14 mouse cellular contexts compared by ENCODE assay signal in the genomic region with DNA sequence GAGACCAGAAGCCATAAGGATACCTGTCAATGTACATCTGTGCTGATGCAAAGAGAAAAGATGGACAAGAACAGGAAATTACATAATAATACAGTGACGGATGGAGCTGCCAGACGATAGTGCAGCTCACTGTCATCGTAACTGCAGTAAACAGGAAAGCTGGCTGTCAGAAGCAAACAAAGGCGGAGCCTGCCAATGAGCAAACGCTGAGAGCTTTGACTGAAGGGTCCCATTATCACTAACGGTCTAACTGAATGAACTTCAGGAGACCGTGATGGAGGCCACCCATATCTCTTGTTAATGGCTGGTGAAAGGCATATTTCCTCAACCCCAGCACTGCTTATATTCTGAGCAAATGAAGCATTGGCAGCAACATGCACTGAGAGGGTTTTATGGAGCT.
DNase-seq lines count a peak whose midpoint lies in the region; ATAC-seq and TF ChIP-seq lines count a peak whose summit lies in the region.
"Had no signal": no experiment of that assay in that cellular context is flagged by ENCODE, and none has a peak within 500 bp of the region (broad histone marks: within the 10 kb centered on the region; RNA-seq: fewer than 3 reads in every experiment).

No protein-coding gene starts in this region.

- intact Hi-C loops in heart, postnatal 25 days (cut with DNase I): no loop called here

- no peaks in the 10 kb centered on the region for H3K36me3 ChIP-seq in heart, embryonic 11.5 days (ENCODE audit: control insufficient read depth, insufficient read depth, low read length)
- H3K36me3 ChIP-seq in forebrain, postnatal 0 days (ENCODE audit: insufficient read depth): no peaks in the 10 kb centered on the region
- H3K36me3 ChIP-seq in liver, embryonic 15.5 days (replicated peaks): no peaks in the 10 kb centered on the region
- H3K36me3 ChIP-seq: heart, embryonic 15.5 days had no signal

- no peaks in the 10 kb centered on the region for H3K27me3 ChIP-seq in heart, embryonic 11.5 days (ENCODE audit: control insufficient read depth, insufficient read depth, low read length)
- H3K27me3 ChIP-seq in forebrain, postnatal 0 days (ENCODE audit: insufficient read depth, low read length): no peaks in the 10 kb centered on the region
- no peaks in the 10 kb centered on the region for H3K27me3 ChIP-seq in liver, embryonic 15.5 days
- H3K27me3 ChIP-seq: heart, embryonic 15.5 days had no signal

- WGBS in heart, embryonic 11.5 days (ENCODE audit: insufficient replicate concordance): 33% methylated on average over 7 of the region's 7 CpGs
- 30% methylated on average over 7 of the region's 7 CpGs for WGBS in forebrain, postnatal 0 days
- WGBS in liver, embryonic 15.5 days (ENCODE audit: insufficient replicate concordance): 10% methylated on average over 7 of the region's 7 CpGs

- no peak for TF ChIP-seq CTCF in forebrain, postnatal 0 days (IDR thresholded peaks at IDR 0.05; ENCODE audit: low read depth)

- H3K4me2 ChIP-seq in heart, embryonic 11.5 days: no peak overlapping the region
- no peak overlapping the region for H3K4me2 ChIP-seq in forebrain, postnatal 0 days (ENCODE audit: low read depth)
- H3K4me2 ChIP-seq in liver, embryonic 15.5 days: peak overlapping the region; percentile 35
- H3K4me2 ChIP-seq: heart, embryonic 15.5 days; hindbrain, embryonic 14.5 days had no signal

- H3K4me1 ChIP-seq in heart, embryonic 11.5 days (ENCODE audit: control insufficient read depth, insufficient read depth, low read length): 0 out of 2 replicates have a peak, but pooled peaks cover 3% of the 10 kb centered on the region
- H3K4me1 ChIP-seq in forebrain, postnatal 0 days (ENCODE audit: insufficient read depth): peaks cover 13% of the 10 kb centered on the region; the same call in 1 of the 2 replicates
- peaks cover 22% of the 10 kb centered on the region for H3K4me1 ChIP-seq in liver, embryonic 15.5 days (replicated peaks)
- H3K4me1 ChIP-seq: heart, embryonic 15.5 days had no signal

- no peaks in the 10 kb centered on the region; the same call in 1 of the 2 replicates for H3K9me3 ChIP-seq in heart, embryonic 11.5 days (replicated peaks; ENCODE audit: control insufficient read depth, low read length)
- no peaks in the 10 kb centered on the region for H3K9me3 ChIP-seq in forebrain, postnatal 0 days (ENCODE audit: low read length)
- H3K9me3 ChIP-seq in liver, embryonic 15.5 days (replicated peaks): no peaks in the 10 kb centered on the region
- H3K9me3 ChIP-seq: heart, embryonic 15.5 days had no signal

- 0 out of 2 replicates have a peak overlapping the region, but pooled peaks have one; percentile 1 for H3K27ac ChIP-seq in heart, embryonic 11.5 days (ENCODE audit: low read depth, low read length)
- H3K27ac ChIP-seq in forebrain, postnatal 0 days (ENCODE audit: low read depth, low read length): no peak overlapping the region
- no peak overlapping the region; the same call in 1 of the 2 replicates for H3K27ac ChIP-seq in liver, embryonic 15.5 days (replicated peaks)
- H3K27ac ChIP-seq: heart, embryonic 15.5 days; hindbrain, embryonic 14.5 days had no signal

- H3K4me3 ChIP-seq in heart, embryonic 11.5 days (ENCODE audit: low read depth, low read length): no peak overlapping the region
- H3K4me3 ChIP-seq in forebrain, postnatal 0 days (ENCODE audit: low read depth, low read length): no peak overlapping the region
- peak overlapping the region; percentile 18; the same call in 1 of the 2 replicates for H3K4me3 ChIP-seq in liver, embryonic 15.5 days (replicated peaks)
- H3K4me3 ChIP-seq: heart, embryonic 15.5 days had no signal

- ATAC-seq in heart, embryonic 11.5 days (replicated peaks; ENCODE audit: insufficient number of reproducible peaks, low FRiP score, low TSS enrichment): no peak
- ATAC-seq in common myeloid progenitor, adult 5-6 weeks (replicated peaks; ENCODE audit: low read depth, poor library complexity, severe bottlenecking): peak; percentile 80
- ATAC-seq in forebrain, postnatal 0 days: peak; percentile 44; the same call in 1 of the 2 replicates
- peak; percentile 51; the same call in 1 of the 2 replicates for ATAC-seq in liver, embryonic 15.5 days (ENCODE audit: insufficient read depth)

- H3K9ac ChIP-seq in heart, embryonic 11.5 days (ENCODE audit: low read depth, low read length): no peak overlapping the region
- no peak overlapping the region for H3K9ac ChIP-seq in forebrain, postnatal 0 days
- H3K9ac ChIP-seq in liver, embryonic 15.5 days: no peak overlapping the region
- H3K9ac ChIP-seq: heart, embryonic 15.5 days; hindbrain, embryonic 14.5 days had no signal

- DNase-seq in heart, postnatal 25 days (ENCODE audit: low spot score): no peak
- DNase-seq in forebrain, postnatal 0 days: peak; percentile 45
- DNase-seq in thymus, postnatal 25 days: no peak
- DNase-seq in adrenal gland, adult 18-20 months (ENCODE audit: low spot score in 2 of 2): no peak
- DNase-seq in thymus, adult 18-20 months: no peak
- DNase-seq: cerebellum, adult 8-10 months; gastrocnemius, postnatal 36 days; kidney, adult 8-10 months; lung, adult 2 months had no signal
